Mouse (Mus musculus) ES-E14 (cell line): Measurements from ENCODE around the gene Smad3. TPM values are rescaled to one million over a fixed set of nuclear protein-coding genes. Genes with fewer than 3 reads are reported as not detected.

ENCODE experiments used
- DNase-seq: peaks from one replicate; pipeline ENCODE4 v3.0.0-alpha.2; 2013; ENCODE audit warnings: low read depth, low spot score
- H3K27ac ChIP-seq: 2 replicates; pipeline ENCODE4 v1.5.1; 2012; ENCODE audit warnings: low read depth, mild to moderate bottlenecking, low read length, moderate library complexity, mixed read lengths; ENCODE audit not compliant: poor library complexity, insufficient read depth, severe bottlenecking
- H3K36me3 ChIP-seq: 2 replicates; pipeline ENCODE4 v1.6.1; 2012; ENCODE audit warnings: mild to moderate bottlenecking, low read length, moderate library complexity, mixed read lengths; ENCODE audit not compliant: control insufficient read depth, poor library complexity, insufficient read depth, severe bottlenecking
- H3K4me1 ChIP-seq, 2 experiments: fragments of 150-350 bp in 1 of 2; sonication (generic) in 1 of 2; 2 replicates each; pipeline ENCODE4 v1.6.1; 2012; ENCODE audit warnings: low read length in 2 of 2, mild to moderate bottlenecking in 1 of 2, mixed read lengths in 1 of 2; ENCODE audit not compliant: control insufficient read depth in 2 of 2, insufficient read depth in 2 of 2, poor library complexity in 1 of 2
- H3K4me3 ChIP-seq, 2 experiments: fragments of 150-350 bp in 1 of 2; sonication (generic) in 1 of 2; 2 replicates each; pipeline ENCODE4 v1.5.1; 2012; ENCODE audit warnings: low read length in 2 of 2, low read depth in 1 of 2, mild to moderate bottlenecking in 1 of 2, mixed read lengths in 1 of 2; ENCODE audit not compliant: insufficient read depth in 1 of 2, poor library complexity in 1 of 2, severe bottlenecking in 1 of 2
- H3K9ac ChIP-seq: 2 replicates; pipeline ENCODE4 v1.6.1; 2012; ENCODE audit warnings: low read depth, mild to moderate bottlenecking, low read length, mixed read lengths; ENCODE audit not compliant: poor library complexity, insufficient read depth, severe bottlenecking
- H3K9me3 ChIP-seq: fragments of 150-350 bp; sonication (generic); 2 replicates; pipeline ENCODE4 v1.6.1; 2012; ENCODE audit warnings: low read depth, mild to moderate bottlenecking, low read length; ENCODE audit not compliant: control insufficient read depth, insufficient read depth
- CHD2 ChIP-seq: IDR thresholded peaks from 2 replicates; pipeline ENCODE4 v1.6.1; 2014; ENCODE audit warnings: mild to moderate bottlenecking, low read depth, low read length, inconsistent platforms
- HCFC1 ChIP-seq: IDR thresholded peaks from 2 replicates; pipeline ENCODE4 v1.6.1; 2012; ENCODE audit warnings: low read length, inconsistent platforms, borderline replicate concordance; ENCODE audit not compliant: insufficient read depth
- MAFK ChIP-seq: IDR thresholded peaks from 2 replicates; pipeline ENCODE4 v1.6.1; 2014; ENCODE audit warnings: mild to moderate bottlenecking, low read depth, low read length, inconsistent platforms; ENCODE audit not compliant: insufficient read depth
- ZC3H11A ChIP-seq: IDR thresholded peaks from 2 replicates; pipeline ENCODE4 v1.6.1; 2012; ENCODE audit warnings: low read depth, mild to moderate bottlenecking, inconsistent platforms, low read length, borderline replicate concordance
- ZNF384 ChIP-seq: IDR thresholded peaks from 2 replicates; pipeline ENCODE4 v1.6.1; 2012; ENCODE audit warnings: low read depth, low read length, inconsistent platforms
- in situ Hi-C, 2 experiments: fragments of 600-800 bp; cut with MboI; formaldehyde crosslinking; loops; one replicate each; pipeline ENCODE4 v1.15.1; 2025; ENCODE audit warnings: low sequenced_read_pairs in 2 of 2, inconsistent platforms in 1 of 2; ENCODE audit not compliant: unreplicated experiment in 2 of 2
- total RNA-seq: library from RNA; depleted of rRNA; stranded (reverse); fragments of 300-350 nt; gene quantifications from 2 replicates; pipeline ENCODE4 v1.2.3, GENCODE M21; 2012

Smad3 gene
- total RNA-seq, 1 experiment = 15.2 TPM

DNA sequence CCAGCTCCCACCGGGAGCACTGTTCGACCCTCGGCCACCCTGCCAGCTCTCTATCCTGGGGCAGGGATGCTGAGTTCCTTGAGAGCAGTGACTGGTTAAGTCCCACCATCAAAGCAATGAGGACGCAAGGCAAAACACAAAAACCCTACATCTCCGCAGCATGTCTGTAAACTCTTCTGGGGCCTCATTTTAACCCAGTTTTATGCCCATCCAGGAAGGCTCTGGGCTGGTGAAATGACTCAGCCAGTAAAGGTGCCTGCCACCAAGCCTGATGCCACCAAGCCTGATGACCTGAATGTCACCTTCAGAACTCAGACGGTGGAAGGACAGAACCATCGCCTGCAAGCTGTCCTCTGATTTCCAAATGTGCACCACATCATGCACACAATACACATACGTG is 4.4 kb downstream of the Smad3 start:
- DNase-seq = no peak
- no peaks in the 10 kb centered on the region for H3K9me3 ChIP-seq
- H3K27ac ChIP-seq = no peak overlapping the region
- in situ Hi-C loops = no loop called here
- peaks cover 2% of the 10 kb centered on the region; the same call in 1 of the 2 replicates for H3K36me3 ChIP-seq
- H3K4me1 ChIP-seq = peaks cover 0 to 7% of the 10 kb centered on the region in 2 experiments; a peak in 1 of 4 replicates
- no peak overlapping the region for H3K9ac ChIP-seq
- no peak for TF ChIP-seq MAFK
- no peak overlapping the region for H3K4me3 ChIP-seq

DNA sequence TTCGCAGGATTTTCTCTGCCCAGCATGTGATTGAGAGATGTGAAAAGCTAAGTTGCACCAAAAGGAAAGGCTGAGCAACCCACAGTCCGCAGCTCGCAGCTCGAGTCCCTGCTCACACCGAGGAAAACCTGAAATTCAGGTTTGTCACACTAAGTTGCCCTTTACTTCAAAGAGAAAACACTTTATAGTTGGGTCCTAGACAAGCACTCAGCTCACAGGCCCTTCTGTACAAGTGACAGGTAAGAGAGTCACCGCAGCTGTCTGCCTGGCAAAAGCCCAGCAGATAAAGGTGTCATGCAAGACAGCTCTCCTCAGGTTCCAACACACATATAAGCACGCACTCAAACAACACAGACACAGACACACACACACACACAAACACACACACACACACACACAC is 5.2 kb downstream of the Smad3 start:
- in situ Hi-C loops = no loop called here
- H3K9ac ChIP-seq = no peak overlapping the region
- no peak for TF ChIP-seq CHD2
- TF ChIP-seq HCFC1 = no peak
- TF ChIP-seq ZC3H11A = no peak
- TF ChIP-seq ZNF384 = no peak
- no peak for TF ChIP-seq MAFK
- H3K4me1 ChIP-seq = peaks cover 0 to 9% of the 10 kb centered on the region in 2 experiments; a peak in 1 of 4 replicates
- DNase-seq = no peak
- H3K9me3 ChIP-seq = no peaks in the 10 kb centered on the region
- no peak overlapping the region for H3K27ac ChIP-seq
- H3K4me3 ChIP-seq = no peak overlapping the region
- peaks cover 2% of the 10 kb centered on the region; the same call in 1 of the 2 replicates for H3K36me3 ChIP-seq

DNA sequence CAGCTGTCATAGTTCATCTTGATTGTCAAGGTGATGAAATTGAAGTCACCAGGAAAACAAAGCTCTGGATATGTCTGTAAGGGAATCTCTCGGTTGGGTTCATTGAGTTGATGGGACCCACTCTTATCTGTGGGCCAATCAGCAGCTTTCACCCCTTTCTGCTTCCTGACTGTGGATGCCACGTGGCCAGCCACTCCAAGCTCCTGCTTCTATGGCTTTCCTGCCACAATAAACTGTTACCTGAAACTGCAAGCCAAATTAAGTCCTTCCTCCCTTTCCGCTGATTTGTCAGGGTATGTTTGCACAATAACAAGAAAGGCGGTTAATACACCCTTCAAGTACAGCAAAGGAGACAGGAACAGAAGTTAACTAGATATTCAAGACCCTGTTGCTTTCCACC is 6.5 kb downstream of the Smad3 start:
- Histone ChIP-seq H3K9ac (no peak overlapping the region), H3K4me1 (peaks cover 0 to 9% of the 10 kb centered on the region in 2 experiments; a peak in 1 of 4 replicates), H3K27ac (no peak overlapping the region), H3K36me3 (peaks cover 2% of the 10 kb centered on the region; the same call in 1 of the 2 replicates), H3K4me3 (no peak overlapping the region), H3K9me3 (no peaks in the 10 kb centered on the region)
- in situ Hi-C loops = no loop called here
- no peak for DNase-seq
- TF ChIP-seq ZC3H11A (no peak), ZNF384 (no peak), MAFK (no peak), HCFC1 (no peak), CHD2 (no peak)

DNA sequence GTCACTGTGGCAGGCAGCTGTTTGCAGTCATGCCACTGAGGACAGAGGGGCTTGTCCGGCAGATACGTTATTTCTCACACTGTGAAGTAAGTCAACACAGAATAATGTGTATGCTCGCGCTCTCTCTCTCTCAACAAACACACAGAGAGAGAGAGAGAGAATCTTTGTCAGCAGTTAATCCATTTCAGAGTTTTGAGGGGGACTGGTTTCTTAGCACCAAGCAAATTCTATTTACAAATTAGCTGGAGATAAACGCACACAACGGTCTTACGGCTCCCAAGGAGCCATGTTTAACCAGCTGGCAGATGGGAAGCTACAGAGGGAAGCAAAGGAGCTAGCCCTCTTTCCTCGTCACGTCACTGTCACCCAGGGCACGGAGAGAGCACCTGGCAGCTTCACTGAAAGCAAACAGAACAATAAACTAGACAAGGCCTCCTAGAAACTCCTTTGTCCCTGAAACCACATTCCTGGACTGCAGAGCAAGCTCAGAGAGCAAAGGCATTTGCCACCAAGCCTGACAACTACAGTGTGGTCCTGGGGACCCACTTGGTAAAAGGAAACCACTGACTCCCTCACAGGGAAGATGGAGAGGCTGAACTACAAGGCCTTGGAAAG is 7.3 kb downstream of the Smad3 start:
- no peaks in the 10 kb centered on the region for H3K9me3 ChIP-seq
- H3K36me3 ChIP-seq = peaks cover 2% of the 10 kb centered on the region; the same call in 1 of the 2 replicates
- H3K4me3 ChIP-seq = no peak overlapping the region
- no peak for TF ChIP-seq MAFK
- no peak for TF ChIP-seq ZNF384
- no peak for TF ChIP-seq CHD2
- TF ChIP-seq ZC3H11A = no peak
- TF ChIP-seq HCFC1 = no peak
- H3K9ac ChIP-seq = no peak overlapping the region
- in situ Hi-C loops = no loop called here
- no peak overlapping the region for H3K27ac ChIP-seq
- no peak for DNase-seq
- H3K4me1 ChIP-seq = peaks cover 0 to 7% of the 10 kb centered on the region in 2 experiments; a peak in 1 of 4 replicates

DNA sequence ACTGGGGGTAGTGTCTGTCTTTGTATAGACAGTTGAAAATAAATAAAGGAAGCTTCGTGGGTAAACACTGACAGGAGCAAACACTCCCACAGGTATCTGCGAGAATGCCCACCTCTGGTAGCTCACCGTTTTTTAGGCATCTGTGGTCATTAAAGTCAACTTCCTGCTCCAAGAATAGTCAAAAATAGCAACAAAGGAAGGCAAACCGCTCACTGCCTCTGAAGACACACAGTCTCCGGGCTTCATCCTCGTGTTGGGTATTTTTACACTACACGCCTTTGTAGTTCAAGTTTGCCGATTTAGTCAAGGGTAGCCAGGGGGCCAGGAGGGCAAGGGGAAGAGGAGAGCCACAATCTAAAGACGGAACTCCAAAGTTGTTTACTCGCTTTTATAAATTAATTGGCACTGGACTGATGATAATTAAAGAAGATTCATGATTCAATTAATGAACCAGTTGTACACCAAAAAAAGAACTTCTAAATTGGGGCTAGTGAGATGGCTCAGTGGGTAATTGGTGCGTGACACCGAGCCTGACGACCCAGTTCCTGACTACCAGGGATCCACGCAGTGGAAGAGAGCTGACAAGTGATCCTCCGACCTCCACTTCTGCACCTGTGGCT is 8.4 kb downstream of the Smad3 start:
- TF ChIP-seq HCFC1 = no peak
- TF ChIP-seq CHD2 = no peak
- TF ChIP-seq ZC3H11A = no peak
- TF ChIP-seq ZNF384 = no peak
- TF ChIP-seq MAFK = no peak
- no peak for DNase-seq
- Histone ChIP-seq H3K36me3 (no peaks in the 10 kb centered on the region), H3K27ac (no peak overlapping the region), H3K4me3 (no peak overlapping the region), H3K4me1 (0 out of 4 replicates have a peak, but pooled peaks cover 0 to 2% of the 10 kb centered on the region in 2 experiments), H3K9me3 (no peaks in the 10 kb centered on the region), H3K9ac (no peak overlapping the region)
- in situ Hi-C loops = no loop called here
